16 mouse cellular contexts compared by ENCODE assay signal in genomic region chr9:111679516-111679915, GRCm38 (mm10). TPM values are rescaled to one million over a fixed set of nuclear protein-coding genes. Genes with fewer than 3 reads are reported as not detected.
"Had no signal": no experiment of that assay in that cellular context is flagged by ENCODE, and none has a peak within 500 bp of the region (broad histone marks: within the 10 kb centered on the region; RNA-seq: fewer than 3 reads in every experiment).

No protein-coding gene starts in this region.

- H3K4me1 ChIP-seq: limb, embryonic 10.5 days; limb, embryonic 13.5 days; liver, embryonic 12.5 days; liver, embryonic 15.5 days; midbrain, embryonic 12.5 days; midbrain, embryonic 15.5 days had no signal

- H3K9ac ChIP-seq: limb, embryonic 13.5 days; liver, embryonic 12.5 days; liver, embryonic 15.5 days; midbrain, embryonic 12.5 days; midbrain, embryonic 15.5 days had no signal

- DNase-seq: kidney, adult 18-20 months; kidney, adult 9 months; kidney, postnatal 25 days; liver; lung, adult 18-20 months; lung, postnatal 14 days; thymus, adult 18-20 months; thymus, postnatal 14 days; thymus, postnatal 4 days had no signal

- H3K27ac ChIP-seq: limb, embryonic 10.5 days; limb, embryonic 13.5 days; liver, embryonic 12.5 days; liver, embryonic 15.5 days; macrophage; midbrain, embryonic 12.5 days; midbrain, embryonic 15.5 days had no signal

- H3K27me3 ChIP-seq: limb, embryonic 13.5 days; liver, embryonic 12.5 days; liver, embryonic 15.5 days; midbrain, embryonic 12.5 days; midbrain, embryonic 15.5 days had no signal

- ATAC-seq: liver, embryonic 12.5 days; midbrain, embryonic 15.5 days had no signal

- H3K4me3 ChIP-seq: limb, embryonic 10.5 days; limb, embryonic 13.5 days; liver, embryonic 12.5 days; liver, embryonic 15.5 days; midbrain, embryonic 12.5 days; midbrain, embryonic 15.5 days had no signal

- H3K36me3 ChIP-seq: limb, embryonic 10.5 days; limb, embryonic 13.5 days; liver, embryonic 12.5 days; liver, embryonic 15.5 days; midbrain, embryonic 12.5 days; midbrain, embryonic 15.5 days had no signal

- H3K9me3 ChIP-seq: limb, embryonic 10.5 days; limb, embryonic 13.5 days; liver, embryonic 12.5 days; liver, embryonic 15.5 days; midbrain, embryonic 12.5 days; midbrain, embryonic 15.5 days had no signal

- H3K4me2 ChIP-seq: limb, embryonic 13.5 days; liver, embryonic 12.5 days; liver, embryonic 15.5 days; midbrain, embryonic 12.5 days; midbrain, embryonic 15.5 days had no signal

RNA-seq across cellular contexts. Expression of gene Stac, which starts 10.6 kb away (rescaled TPM):
- polyA plus RNA-seq: macrophage had no signal
